Mouse (Mus musculus): ENCODE results near the gene Cyth3.

DNA sequence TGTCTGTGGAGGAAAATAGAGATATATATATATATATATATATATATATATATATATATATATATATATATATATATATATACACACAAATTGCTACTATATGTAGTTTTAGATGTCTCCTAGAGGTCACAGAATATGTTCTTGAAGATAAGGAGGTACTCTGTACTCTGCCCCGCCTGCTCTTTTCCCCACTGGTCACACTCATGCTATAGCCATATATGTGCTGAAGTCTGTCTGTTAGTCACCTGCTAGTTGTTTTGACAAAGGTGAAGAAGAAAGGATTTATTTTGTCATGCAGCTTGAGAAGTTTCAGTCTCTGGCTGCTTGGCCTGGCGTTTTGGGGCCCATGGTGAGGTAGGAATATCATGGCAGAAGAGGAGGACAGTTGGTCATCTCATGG lies 25.2 kb downstream of the Cyth3 start:
- TF ChIP-seq POLR2A (IDR thresholded peaks at IDR 0.05; ENCODE audit: low read depth, low read length) = no peak
- TF ChIP-seq CTCF (IDR thresholded peaks at IDR 0.05; ENCODE audit: borderline replicate concordance, insufficient read depth, low read length) = no peak
